Mouse (Mus musculus): ENCODE measurements around the gene Hps3.
"Not testable (repeated sequence)": the region's sequence is repeated elsewhere in the genome, so short reads cannot be mapped to it uniquely, and the experiment has no call there.

Hps3 gene

DNA sequence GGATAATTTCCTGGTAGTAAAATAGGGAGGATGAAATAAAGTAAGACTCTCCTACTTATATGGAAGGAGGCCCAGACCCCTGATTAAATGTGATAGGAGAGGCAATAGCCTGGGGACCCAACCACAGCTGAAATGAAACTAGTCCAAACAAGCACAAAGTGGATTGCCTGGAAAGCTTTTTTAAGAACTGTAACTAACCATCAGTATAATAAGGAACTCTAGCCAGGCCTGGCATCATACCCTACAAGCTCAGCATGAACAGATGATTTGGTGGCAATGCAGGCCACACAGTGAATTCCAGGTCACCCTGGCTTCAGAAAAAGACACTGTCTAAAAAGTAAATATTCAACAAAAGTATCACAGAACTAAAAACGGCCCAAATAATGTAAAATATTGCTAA lies 29.5 kb downstream of the Hps3 start:
- DNase-seq (ENCODE audit: low spot score), result no peak

DNA sequence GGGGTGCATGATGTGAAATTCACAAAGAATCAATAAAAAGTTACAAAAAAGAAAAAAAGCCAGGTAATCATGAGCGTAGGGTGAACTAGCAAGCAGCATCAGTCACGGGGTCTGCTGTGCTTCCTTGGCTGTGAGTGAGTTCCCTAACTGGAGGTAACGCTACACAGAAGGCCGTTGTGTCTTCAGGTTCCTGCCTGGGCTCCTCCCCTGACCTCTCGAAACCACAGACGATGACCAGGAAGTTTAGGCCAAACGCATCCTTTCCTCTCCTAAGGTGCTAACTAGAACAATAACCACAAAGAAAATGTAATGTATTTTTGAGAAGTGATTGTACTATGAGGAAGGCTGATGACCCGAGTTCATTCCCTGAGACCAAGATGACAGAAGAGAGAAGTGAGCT lies 30.7 kb downstream of the Hps3 start:
- DNase-seq (ENCODE audit: low spot score), result no peak

DNA sequence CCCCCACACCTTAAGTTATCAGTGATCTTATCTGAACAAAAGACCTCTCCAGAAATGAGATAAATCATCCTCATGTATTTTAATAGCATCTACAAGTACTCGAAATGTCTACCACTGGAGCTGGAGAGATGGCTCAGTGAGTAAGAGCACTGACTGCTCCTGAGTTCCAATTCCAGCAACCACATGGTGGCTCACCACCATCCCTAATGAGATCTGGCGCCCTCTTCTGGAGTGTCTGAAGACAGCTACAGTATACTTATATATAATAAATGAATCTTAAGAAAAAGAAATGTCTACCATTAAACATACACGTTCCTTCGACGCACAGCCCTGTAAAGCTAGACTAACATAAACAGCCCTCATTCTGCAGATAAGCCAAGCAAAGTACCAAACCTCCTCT lies 32.3 kb downstream of the Hps3 start:
- no peak for DNase-seq (ENCODE audit: low spot score)

DNA sequence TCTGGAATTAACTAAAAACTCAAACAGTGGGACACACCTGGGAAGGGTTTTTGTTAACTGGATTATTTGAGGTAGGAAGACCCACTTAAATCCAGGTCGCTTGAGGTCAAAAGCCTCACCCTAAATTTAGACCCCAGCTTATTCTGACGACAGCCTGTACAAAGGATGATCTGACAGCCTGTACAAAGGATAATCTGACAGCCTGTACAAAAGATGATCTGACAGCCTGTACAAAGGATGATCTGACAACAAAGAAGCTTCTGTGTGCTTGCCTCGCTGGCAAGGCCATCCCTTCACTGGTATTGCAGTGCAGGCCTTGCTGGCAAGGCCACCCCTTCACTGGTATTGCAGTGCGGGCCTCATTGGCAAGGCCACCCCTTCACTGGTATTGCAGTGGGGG lies 34.3 kb downstream of the Hps3 start:
- DNase-seq (ENCODE audit: low spot score), result no peak

DNA sequence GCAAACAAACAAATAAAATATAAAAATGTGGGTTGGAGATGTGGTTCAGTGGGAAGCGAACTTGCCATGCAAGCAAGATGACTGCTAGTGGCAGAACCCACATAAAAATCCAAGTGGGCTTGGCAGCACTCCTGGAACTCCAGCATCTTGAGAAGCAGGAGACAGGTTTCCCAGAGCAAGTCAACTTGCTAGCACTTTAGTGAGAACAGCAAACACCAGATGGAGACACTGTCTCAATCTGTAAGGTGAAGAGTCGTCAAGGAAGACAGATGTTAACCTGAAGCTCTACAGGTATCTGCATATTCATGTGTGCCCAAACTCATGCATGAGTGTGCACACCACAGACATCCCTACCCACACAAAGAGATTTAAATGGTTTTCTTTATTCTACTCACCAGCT lies 35.6 kb downstream of the Hps3 start:
- no peak for DNase-seq (ENCODE audit: low spot score)

DNA sequence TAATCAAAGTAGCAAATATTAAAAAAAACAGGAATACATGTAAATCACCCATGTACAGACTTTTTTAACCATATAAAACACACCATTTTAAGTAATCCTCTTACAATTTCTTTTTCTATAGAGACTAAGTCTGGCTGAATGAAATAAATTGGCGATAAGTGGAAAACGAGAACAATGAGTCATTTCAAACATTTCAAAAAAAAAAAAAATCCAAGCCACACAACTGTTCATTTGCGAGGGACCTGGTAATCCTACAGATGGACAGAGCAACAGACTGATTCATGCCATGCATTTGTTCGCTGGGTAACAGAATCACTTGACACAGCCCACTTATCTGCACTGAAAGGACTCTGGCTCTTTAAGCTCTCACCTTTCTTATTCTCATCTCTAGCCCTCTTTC lies 42.7 kb downstream of the Hps3 start:
- no peak for DNase-seq (ENCODE audit: low spot score)

DNA sequence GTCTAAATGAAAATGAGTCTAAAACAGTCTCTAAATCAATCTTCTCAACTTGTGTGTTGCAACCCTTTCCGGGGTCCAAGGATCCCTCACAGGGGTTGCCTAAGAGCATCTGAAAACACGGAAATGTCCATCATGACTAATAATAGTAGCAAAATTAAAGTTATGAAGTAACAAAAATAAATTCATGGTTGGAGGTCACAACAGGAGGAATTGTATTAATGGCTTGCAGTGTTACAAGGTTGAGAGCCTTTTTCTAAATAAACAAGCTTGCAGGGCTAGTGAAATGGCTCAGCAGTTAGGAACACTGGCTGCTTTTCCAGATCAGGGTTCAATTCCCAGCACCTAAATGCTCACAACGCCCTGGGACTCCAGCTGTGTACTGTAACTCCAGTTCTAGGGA lies 45.1 kb downstream of the Hps3 start:
- no peak for DNase-seq (ENCODE audit: low spot score)

DNA sequence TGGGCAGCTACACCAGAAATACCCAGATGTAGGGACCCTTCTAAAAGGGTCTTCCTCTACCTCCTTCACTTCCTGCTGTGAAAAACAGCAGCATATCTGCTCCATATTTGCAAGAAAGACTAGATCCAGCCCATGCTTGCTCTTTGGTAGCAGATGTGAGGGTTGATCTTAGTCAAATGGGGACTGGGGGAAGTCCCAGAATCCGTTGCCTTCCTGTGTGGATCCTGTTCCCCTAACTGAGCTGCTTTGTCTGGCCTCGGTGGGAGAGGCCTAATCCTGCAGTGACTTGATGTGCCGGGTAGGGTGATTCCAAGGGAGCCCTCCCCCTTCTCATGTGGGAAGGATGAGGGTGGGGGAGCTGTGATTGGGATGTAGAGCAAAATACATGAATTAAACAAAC lies 49.0 kb downstream of the Hps3 start:
- no peak for DNase-seq (ENCODE audit: low spot score)

DNA sequence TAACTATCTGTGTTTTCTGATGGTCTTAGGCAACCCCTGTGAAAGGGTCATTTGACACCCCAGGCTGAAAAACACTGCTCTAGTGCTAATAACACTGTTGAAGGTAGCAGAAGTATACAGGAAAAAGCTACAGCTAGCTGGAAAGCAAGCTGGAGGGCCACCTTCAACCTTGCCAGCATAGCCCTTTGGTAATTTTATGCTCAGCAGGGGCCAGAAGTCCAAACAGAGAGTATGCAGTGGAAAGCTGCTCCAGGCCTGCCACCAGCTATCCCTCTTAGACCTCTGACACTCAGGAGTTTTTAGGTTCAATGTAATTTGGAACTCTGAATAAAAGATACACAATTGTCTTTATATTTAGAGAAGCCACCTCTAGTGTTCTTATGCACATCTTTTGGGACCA lies 52.3 kb downstream of the Hps3 start:
- no peak for DNase-seq (ENCODE audit: low spot score)

DNA sequence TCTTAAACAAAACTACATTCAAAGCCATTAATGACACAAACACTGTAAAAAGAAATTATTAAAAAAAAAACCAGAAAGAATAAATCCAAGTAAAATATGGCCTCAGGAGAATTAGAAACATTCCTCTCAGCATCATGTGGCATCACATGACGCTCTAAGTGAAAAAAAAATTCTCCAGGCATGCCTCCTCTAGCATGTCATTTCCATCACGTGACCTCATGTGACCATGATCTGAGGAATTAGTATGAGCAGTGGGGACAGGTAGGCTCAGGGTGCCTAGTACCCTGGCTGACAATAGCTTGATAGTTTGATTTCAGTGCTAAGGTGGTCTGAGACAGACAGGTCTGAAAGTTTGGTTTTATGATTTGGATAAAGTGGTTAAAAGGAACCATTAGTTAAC lies 54.0 kb downstream of the Hps3 start:
- no peak for DNase-seq (ENCODE audit: low spot score)

DNA sequence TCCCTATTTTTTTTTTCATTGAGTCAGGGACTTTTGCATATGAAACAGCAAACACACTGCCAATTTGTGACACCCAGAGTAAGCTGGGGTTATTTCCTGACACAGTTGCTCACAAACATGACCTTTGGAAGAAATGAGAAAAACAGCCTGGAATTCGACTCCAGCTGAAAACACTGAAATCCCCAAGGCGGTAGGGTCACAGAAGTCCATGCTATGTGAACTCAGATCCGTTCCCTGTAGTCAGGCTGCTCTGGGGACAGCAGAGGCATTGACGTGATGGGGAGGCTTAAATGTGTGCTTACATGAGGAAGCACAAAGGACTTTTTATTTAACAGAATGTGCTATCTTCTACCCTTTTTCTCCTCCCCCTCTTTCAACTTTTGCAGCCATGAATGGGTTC lies 56.6 kb downstream of the Hps3 start:
- no peak for DNase-seq (ENCODE audit: low spot score)

DNA sequence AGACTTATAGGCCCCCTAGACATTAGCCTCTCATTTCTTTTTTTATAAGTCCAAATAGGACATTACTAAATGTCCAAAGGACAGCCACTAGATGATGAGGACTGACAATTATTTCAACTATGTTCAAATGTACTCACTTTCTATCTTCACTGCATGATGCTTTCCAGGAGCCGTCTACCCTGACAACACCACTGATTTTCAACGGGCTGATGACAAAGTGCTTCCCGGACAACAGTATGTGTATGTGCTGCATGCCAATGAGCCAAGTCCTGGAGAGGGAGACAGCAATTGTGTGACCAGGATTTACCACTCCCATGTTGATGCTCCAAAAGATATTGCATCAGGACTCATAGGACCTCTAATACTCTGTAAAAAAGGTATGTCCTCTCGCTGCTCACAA lies 69.0 kb downstream of the Hps3 start:
- no peak for DNase-seq (ENCODE audit: low spot score)

DNA sequence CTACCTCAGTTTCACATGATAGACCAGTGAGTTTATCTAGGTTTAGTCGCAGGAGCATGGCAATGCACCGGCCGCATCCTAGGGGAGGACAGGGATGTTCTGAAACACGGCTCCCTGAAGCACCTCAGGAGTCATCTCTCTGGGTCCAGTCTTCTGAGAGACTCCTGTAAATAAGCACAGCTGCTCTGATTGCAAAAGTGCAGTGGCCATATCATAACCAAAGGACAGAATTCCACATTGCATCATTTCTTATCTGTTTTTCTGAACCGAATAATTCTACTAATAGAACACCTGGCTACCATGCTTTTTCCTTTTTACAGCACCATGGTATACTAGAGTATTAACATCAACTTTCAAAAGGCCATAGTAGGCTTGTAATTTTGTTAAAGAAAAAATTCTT lies 69.9 kb downstream of the Hps3 start:
- DNase-seq (ENCODE audit: low spot score), result no peak

DNA sequence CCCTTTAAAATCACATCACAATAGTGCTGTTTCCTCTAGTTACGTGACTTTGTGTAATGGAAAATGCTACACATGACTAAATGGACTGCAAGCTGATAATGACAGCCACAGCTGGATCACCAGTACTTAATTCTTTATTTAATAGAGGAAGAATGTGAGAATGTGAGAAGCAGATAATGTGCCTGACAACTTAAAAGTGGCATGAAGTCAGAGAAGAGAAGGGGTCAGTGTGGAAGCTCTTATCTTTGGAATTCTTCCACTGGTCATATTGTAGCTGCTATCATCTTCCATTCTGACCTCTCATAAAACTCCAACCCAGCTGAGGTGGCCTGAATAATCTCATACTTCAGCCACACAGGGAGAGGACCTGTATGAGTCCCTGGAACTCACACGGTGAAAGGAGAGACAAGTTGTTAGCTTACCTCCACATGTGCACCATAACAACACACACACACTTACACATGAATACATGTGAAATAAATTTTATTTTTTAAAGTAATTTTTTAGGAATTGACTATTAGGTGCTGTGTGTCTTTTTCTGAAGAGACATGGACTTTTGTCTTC lies 70.4 kb downstream of the Hps3 start:
- no peak for DNase-seq (ENCODE audit: low spot score)

DNA sequence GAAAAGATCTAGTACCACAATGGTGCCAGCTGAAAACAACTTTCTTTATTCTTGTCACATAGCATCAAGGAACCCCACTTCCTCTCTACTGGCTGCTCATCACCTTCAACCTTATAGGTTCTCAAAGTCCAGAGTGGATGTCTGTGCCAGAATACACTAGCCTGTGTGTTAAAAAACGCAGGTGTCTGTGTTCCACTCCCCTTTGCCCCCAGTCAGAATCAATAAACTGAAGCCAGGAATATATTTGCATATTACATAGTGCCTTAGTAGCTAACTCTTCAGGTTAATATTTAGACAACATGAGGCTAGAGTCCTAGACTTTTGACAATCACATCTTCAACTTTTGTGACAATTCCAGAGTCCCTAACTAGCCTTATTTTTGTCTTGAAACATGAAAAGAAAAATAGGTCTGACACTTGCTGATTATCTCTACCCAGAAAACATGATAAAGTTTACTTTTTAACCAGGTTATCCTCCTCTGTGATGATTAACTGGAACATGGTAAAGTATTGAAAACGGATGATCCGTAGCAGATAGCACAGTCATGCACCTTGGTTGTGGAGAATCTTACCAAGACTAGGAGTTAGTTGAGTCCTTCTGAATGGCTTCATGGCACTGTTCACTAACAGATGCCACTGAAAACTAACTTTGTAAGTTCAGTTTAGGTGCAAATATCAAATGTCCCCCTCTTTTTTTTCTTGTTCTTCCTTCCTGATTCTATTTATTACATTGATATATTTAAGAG lies 72.2 kb downstream of the Hps3 start:
- no peak for DNase-seq (ENCODE audit: low spot score)

DNA sequence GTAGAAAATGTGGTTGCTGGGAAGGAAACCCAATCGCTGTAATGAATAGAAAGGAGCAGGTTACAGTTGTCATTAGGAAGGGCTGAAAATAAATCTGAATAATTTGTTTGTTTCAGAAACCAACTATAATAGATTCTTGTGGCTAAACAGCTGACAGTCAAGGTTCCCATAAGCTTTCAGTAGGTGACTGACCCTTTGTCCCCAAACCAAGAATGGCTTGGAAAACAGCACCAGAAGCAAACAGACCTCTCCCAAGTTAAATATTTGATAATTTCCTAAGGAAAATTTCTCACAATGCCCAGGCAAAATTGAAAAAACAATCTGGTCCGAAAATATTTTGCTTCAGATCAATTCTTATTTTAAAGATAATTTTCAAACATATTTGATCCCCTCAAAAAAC lies 73.8 kb downstream of the Hps3 start:
- no peak for DNase-seq (ENCODE audit: low spot score)

DNA sequence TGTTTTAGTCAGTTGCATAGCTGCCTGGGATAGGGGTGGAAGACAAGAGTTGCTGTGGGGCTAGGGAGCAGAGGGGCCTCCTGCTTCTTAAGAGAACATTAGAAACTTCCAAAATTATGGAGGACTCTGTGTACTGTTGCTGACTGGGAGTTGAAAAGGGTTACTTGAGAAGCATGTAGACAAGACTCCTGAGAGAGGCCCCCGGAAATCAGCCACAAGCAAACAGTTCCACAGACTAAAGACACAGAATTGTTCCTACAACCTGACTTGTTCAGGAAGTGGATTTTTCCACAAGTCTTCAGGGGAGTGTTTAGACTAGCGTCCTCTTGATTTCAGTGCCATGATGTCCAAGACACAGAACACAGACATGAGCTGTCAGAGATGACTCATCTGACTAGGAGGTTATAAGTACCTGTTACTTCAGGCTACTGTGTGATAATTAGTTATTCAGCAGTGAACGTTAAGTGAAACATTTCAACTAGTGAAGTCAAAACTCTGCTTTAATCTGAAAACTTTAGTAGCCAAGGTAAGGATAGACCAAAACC lies 74.5 kb downstream of the Hps3 start:
- DNase-seq (ENCODE audit: low spot score), result no peak

DNA sequence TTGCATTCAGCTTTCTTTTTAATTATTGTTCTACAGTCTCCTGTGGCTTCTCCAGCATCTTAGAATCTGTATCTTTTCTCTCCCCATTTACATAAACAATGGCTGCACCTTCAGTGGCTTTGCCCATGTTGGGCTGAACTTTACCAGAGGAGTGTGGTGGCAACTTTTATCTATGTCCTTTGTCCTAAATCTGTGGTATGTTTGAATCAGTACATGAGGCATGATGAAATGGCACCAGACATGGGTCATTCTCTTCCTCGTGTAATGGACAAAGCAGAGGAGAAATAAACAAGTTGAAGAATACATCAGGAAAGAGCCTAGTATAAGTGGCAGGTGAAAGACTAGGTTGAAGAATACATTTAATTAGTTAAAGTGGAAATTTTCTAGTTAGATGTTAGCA lies 76.1 kb downstream of the Hps3 start:
- DNase-seq (ENCODE audit: low spot score), result no peak

DNA sequence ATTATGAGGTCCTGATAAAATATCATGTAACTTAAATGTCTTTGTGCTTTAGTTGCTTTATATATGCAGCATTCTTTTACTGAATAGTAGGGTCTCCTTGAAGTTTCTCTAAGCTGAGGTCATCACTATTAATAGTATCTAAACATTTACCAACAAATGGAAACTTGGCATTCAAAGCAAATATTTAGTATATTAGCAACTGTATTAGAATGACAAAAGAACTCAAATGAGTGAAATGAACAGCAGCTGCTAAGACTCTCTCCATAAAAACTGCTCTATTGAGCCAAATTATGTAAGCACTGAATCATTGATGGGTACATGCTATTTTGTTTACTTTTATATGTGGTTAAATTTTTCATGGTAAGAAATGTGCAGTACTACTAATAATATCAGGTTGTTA lies 77.1 kb downstream of the Hps3 start:
- no peak for DNase-seq (ENCODE audit: low spot score)

DNA sequence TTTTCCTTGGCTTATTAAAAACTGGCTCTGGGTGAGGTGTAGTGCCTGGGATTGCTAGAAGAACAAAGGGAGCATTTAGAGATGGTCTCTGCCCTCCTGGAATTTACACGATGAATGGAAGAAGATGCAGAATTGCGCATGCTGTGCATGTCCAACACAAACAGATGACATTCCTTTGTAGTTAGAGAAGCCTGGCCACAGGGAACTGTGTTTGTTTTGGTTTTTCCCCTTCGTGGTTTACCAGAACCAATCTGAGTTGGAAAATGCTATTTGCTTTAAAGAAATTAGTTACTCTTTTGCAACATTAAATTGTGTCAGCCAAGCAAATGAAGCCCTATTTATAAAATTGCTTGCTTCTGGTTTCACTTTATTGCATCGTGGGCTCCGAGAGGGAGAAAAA lies 78.2 kb downstream of the Hps3 start, which contains the start of gene Cp:
Cp (plus strand) TSS at position 170 of the 400 bp plus-strand sequence.
- no peak for DNase-seq (ENCODE audit: low spot score)

DNA sequence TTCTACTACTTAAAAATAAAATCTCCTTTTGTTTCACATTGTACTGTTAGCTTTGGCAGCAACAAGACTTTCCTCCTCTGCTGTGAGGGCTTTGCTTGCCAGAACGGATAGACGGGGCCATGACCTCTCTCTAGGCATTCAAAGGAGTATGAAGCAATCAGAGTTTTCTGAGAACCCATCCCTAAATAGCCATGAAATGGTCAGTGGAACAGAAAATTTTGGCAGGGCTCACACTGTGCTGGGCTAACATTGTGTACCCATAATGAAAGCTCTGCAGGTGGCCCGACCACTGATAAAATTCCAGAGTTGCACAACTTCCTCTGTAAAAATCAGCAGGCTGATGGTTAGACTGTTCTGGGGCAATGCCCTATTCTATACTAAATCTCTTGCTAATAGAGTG lies 81.2 kb downstream of the Hps3 start:
- DNase-seq (ENCODE audit: low spot score), result no peak

DNA sequence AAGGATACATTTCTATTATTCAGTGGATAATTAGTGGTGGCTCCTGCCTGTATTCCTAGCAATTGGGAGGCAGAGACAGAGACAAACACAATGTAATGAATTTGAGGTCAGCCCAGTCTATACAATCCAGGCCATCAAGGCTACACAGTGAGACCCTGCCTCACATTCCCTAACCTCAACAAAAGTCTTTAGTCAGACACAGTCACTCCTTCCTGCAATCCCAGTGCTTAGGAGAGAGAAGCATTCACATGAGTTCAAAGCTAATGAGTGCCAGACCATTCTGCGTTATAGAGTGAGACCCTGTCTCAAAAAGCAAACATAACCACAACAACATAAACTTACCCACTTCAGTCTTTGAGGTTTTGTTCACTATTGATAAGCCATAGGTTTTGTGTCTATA lies 81.7 kb downstream of the Hps3 start:
- DNase-seq (ENCODE audit: low spot score), result no peak

DNA sequence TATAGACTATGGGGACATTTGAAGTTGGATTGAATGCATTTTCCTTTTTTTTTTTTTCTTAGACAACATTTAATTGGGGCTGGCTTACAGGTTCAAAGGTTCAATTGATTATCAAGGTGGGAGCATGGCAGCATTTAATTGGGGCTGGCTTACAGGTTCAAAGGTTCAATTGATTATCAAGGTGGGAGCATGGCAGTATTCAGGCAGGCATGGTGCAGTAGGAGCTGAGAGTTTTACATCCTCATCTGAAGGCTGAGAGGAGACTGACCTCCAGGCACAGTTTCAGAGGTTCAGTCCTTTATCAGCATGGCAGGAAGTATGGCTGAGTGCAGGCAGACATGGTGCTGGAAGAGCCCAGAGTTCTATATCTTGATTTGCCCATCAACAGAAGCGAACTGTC lies 85.7 kb downstream of the Hps3 start:
- DNase-seq (ENCODE audit: low spot score), result not testable (repeated sequence)

DNA sequence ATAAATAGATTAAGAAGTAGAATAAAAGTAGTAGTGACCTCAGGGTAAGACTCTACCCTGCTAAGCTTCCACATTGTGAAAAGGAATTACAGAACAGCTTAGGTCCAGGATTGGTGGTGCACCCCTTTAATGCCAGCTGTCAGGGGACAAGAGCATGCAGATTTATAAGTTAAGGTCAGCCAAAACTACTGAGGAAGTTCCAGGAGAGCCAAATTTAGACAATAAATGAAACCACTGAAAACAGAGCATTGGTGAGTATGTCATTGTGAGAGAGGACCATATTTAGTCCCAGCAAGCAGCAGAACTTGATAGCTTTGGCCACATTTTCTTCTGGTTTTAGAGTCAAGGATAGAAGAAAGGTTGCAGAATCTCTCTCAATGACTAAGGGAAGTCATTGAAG lies 86.6 kb downstream of the Hps3 start:
- no peak for DNase-seq (ENCODE audit: low spot score)
